Mouse (Mus musculus) forebrain, embryonic 14.5 days (tissue): ENCODE measurements around the gene Adgre5. TPM values are rescaled to one million over a fixed set of nuclear protein-coding genes. Genes with fewer than 3 reads are reported as not detected.

ENCODE experiments used
- ATAC-seq: fragments of 200-750 bp; cut with Nextera tagmentation; 2 replicates; pipeline ENCODE4 v1.8.0; 2017; ENCODE audit warnings: mild to moderate bottlenecking, moderate library complexity
- DNase-seq: peaks from one replicate; pipeline ENCODE4 v3.0.0-alpha.2; 2015; ENCODE audit warnings: low spot score
- H3K27ac ChIP-seq: fragments of 300-500 bp; sonication (generic); 2 replicates; pipeline ENCODE4 v1.5.1; 2014; ENCODE audit warnings: low read depth, mild to moderate bottlenecking, control low read depth, low read length, moderate library complexity
- H3K27me3 ChIP-seq: fragments of 300-500 bp; sonication (generic); replicated peaks from 2 replicates; pipeline ENCODE4 v1.6.1; 2014; ENCODE audit warnings: low read length, control low read depth, mixed read lengths; ENCODE audit not compliant: control insufficient read depth, insufficient read depth
- H3K36me3 ChIP-seq: fragments of 300-500 bp; sonication (generic); 2 replicates; pipeline ENCODE4 v1.6.1; 2014; ENCODE audit warnings: low read length, control low read depth; ENCODE audit not compliant: control insufficient read depth, insufficient read depth
- H3K4me1 ChIP-seq: fragments of 300-500 bp; sonication (generic); 2 replicates; pipeline ENCODE4 v1.6.1; 2014; ENCODE audit warnings: antibody characterized with exemption, low read length, control low read depth; ENCODE audit not compliant: control insufficient read depth, insufficient read depth
- H3K4me2 ChIP-seq: fragments of 300-500 bp; sonication (generic); 2 replicates; pipeline ENCODE4 v1.6.1; 2014; ENCODE audit warnings: mild to moderate bottlenecking, control low read depth, low read length
- H3K4me3 ChIP-seq: fragments of 300-500 bp; sonication (generic); 2 replicates; pipeline ENCODE4 v1.5.1; 2014; ENCODE audit warnings: low read depth, low read length, control low read depth
- H3K9ac ChIP-seq: fragments of 300-500 bp; sonication (generic); 2 replicates; pipeline ENCODE4 v1.6.1; 2014; ENCODE audit warnings: mild to moderate bottlenecking, low read length, control low read depth, moderate library complexity
- H3K9me3 ChIP-seq: fragments of 300-500 bp; sonication (generic); replicated peaks from 2 replicates; pipeline ENCODE4 v1.6.1; 2016; ENCODE audit warnings: low read length, control low read depth, mixed read lengths; ENCODE audit not compliant: control insufficient read depth
- WGBS: fragments of 180-500 bp; shearing (Covaris S2); extraction: QIAGEN DNeasy Blood & Tissue Kit; methylation state at CpG from one replicate; pipeline ENCODE4 v1.1.7; 2014; 5-methylcytosine and 5-hydroxymethylcytosine counted together
- polyA plus RNA-seq: library from polyadenylated mRNA; unstranded; fragments of >200 nt; fragmentation: Nextera tagmentation; extraction: Ambion mirVana; gene quantifications from 2 replicates; pipeline ENCODE4 v1.2.1, GENCODE M21; 2014

Gene Adgre5
- polyA plus RNA-seq, 1 experiment from 2014 or later = 9.3 TPM

DNA sequence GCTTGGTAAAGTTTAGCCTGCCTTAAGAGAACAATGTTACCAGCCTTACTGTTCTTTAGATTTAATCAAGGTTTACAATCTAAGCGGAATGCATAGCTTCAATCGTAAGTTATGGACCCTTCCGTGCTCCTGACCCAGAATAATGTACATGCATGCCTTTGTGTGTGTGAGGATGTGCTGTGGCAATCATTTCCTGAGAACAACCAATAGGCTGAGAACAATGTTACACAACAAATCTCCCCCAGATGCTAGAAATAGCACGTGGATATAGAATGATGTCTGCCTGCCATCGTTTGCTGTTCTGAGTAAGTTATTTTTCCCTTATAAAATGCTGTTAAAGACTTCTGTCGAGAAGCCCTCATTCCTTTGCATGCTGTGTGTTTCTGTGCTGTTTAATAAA, 8.2 kb downstream of the Adgre5 start:
- WGBS = 83% methylated on average over 6 of the region's 6 CpGs
- ATAC-seq = no peak
- Histone ChIP-seq H3K27ac (no peak overlapping the region), H3K27me3 (no peaks in the 10 kb centered on the region), H3K9ac (no peak overlapping the region), H3K9me3 (no peaks in the 10 kb centered on the region), H3K4me2 (no peak overlapping the region), H3K4me1 (no peaks in the 10 kb centered on the region), H3K36me3 (no peaks in the 10 kb centered on the region), H3K4me3 (no peak overlapping the region)
- no peak for DNase-seq

DNA sequence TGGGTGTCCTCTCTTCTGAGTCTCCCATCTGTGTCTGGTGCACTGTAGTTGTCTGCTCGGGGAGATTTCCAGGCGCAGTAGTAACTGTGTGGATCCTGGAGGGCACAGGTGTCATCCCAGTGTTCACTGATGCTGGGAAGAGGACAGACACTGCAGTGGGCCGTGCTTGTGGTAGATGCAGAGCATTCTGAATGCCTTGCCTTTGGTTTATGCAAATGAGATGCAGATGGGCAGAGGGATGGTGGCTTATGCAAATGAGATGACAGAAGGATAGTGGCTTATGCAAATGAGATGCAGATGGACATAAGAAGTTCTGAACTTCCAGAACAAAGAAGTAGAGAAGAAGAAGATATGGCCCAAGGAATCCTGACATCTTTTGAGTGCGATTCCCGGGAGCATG, 9.2 kb downstream of the Adgre5 start:
- Histone ChIP-seq H3K4me1 (no peaks in the 10 kb centered on the region), H3K27ac (no peak overlapping the region), H3K4me3 (no peak overlapping the region), H3K9ac (no peak overlapping the region), H3K36me3 (no peaks in the 10 kb centered on the region), H3K27me3 (no peaks in the 10 kb centered on the region), H3K9me3 (no peaks in the 10 kb centered on the region), H3K4me2 (no peak overlapping the region)
- WGBS = 62% methylated on average over 5 of the region's 5 CpGs
- no peak for ATAC-seq
- no peak for DNase-seq

DNA sequence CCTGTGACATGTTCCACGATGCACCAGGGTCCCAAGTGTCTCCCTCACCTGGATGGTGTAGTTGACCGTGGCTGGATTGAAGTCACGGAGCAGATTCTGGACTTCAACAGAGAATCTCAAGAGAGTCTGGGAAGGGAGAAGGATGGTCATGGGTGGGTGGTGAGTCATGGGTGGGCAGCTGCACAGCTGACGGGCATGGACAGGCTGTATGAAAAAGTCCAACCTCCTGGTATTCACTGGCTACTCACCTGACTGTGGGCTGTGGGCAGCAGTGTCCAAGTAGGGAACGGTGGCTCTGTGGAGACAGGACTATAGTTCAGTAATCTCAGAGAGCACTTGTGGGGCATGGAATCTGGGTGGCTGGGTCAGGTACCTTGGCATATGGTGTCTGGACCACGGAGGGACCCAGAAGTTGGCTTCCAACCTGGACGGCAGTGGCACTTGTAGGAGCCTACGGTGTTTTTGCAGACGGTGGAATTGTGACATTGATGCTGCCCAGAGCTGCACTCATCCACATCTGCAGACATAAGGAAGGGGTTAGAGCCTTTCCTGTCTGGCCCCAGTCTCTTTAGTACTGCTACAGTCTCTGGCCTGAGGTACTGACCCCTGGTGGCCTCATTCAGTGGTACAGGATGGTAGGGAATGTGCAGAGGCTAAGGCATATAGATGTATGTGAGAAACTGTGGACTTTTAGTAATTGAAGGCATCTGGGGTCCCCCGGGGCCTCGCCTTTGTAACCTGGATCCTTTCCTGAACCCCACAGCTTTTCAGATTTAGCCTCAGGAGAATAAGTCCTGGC, 11.9 kb downstream of the Adgre5 start:
- Histone ChIP-seq H3K27me3 (no peaks in the 10 kb centered on the region), H3K36me3 (peaks cover 20% of the 10 kb centered on the region)
- ATAC-seq = no peak

DNA sequence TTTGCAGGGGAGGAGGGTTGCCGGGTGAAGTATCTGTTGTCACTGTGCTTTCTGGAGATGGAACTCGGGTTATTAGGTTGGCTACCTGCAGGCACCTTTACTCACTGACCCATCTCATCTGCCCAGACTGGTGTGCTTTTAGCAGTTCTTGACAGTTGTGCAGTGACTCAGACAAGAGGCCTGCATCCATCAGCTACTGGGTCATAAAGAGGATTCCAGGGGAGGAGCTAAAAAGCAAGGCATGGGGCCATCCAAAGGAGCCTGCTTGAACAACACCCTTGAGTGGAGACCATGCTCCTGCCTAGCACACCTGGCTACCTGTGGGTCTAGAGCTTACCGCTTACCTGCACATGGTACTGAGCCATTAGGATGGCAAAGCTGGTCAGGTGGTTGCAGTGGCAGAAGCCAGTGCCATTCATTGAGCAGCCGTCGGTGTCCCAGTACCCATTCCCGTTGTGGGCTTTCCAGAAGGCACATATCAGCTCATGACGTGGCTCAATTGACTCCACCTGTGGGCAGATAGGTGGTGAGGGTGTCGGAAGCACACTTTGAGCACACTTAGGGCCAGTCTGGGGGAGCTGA, 15.5 kb downstream of the Adgre5 start:
- Histone ChIP-seq H3K9ac (no peak overlapping the region), H3K4me2 (no peak overlapping the region), H3K36me3 (peaks cover 56% of the 10 kb centered on the region), H3K4me1 (no peaks in the 10 kb centered on the region), H3K27ac (no peak overlapping the region), H3K27me3 (no peaks in the 10 kb centered on the region), H3K4me3 (no peak overlapping the region), H3K9me3 (no peaks in the 10 kb centered on the region)
- ATAC-seq (no peak), DNase-seq (no peak)
- WGBS = 95% methylated on average over 8 of the region's 8 CpGs

More for the DNA sequence above, 11.9 kb downstream of the Adgre5 start:
- DNase-seq = no peak
- Histone ChIP-seq H3K9me3 (no peaks in the 10 kb centered on the region), H3K27ac (no peak overlapping the region), H3K4me3 (no peak overlapping the region), H3K4me2 (no peak overlapping the region), H3K4me1 (no peaks in the 10 kb centered on the region), H3K9ac (no peak overlapping the region)
- WGBS = 82% methylated on average over 11 of the region's 11 CpGs

DNA sequence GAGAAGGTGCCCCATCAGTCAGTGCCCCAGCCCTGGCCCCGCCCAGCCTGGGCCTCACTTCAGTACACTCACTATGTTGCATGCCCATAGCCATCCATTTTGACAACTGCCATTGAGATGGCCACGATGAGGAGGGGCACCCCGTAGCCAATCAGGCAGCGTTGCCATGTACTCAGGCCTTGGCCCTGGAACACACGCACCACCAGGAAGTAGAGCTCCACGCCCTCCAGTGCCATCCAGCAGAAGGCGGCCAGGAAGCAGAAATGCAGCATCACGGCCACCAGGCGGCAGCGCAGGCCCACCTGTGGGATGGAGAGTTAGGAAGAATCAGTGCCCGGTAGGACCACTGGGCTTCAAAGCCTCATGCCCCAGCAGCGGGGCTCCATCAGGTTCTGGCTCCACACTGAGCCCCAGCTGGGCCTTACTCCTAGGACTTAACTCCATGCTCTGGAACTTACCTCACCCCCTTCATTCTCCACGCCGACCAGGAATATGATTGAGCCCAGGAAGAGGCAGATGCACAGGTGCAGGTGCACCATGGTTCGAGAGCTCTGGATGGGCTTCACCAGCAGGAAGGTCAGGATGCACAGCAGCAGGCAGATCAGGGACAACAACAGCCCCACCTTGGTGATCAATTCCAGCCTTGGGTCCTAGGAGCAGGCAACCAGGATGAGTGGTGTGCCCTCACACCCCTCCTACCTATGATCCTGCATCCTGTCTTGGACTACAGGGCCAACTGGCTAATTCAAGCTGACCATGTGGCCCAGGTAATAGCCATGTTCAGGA, 16.2 kb downstream of the Adgre5 start:
- DNase-seq (peak; percentile 67), ATAC-seq (peak; percentile 64)
- 36% methylated on average over 15 of the region's 15 CpGs for WGBS
- H3K27ac ChIP-seq = no peak overlapping the region
- H3K36me3 ChIP-seq = peaks cover 63% of the 10 kb centered on the region
- no peaks in the 10 kb centered on the region for H3K4me1 ChIP-seq
- no peaks in the 10 kb centered on the region for H3K9me3 ChIP-seq
- no peak overlapping the region for H3K4me3 ChIP-seq
- no peak overlapping the region for H3K9ac ChIP-seq
- H3K4me2 ChIP-seq = no peak overlapping the region
- H3K27me3 ChIP-seq = no peaks in the 10 kb centered on the region

DNA sequence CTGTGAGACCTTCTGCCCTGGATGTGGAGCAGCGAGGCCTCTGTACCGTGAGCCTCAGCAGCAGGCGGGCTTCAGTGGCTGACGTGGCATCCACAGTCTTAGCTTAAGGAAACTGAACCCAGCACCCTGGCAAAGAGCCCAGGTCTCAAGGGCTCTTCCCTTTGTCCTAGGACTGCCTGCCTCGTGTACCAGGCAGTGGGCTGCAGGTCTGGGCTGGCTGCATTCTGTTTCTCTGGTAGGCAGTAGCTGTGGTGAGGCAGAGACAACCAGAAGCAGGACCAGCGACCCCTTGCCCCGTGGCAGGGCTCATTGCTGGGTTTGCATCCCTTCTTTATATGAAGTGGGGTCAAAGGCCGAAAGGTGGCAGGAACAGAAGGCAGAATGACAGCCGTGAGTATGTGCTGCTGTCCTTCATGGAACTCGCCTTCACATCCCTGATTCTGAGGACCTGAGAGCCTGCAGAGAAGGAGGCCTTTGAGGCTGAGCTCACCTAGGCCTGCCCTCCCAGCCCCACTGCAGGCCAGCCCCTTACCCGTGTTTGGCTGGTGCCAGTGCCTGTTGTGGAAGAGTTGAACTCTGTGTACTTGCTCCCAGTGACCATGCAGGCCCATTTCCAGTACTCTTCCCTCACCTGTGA, 17.6 kb downstream of the Adgre5 start:
- no peak overlapping the region for H3K4me2 ChIP-seq
- H3K27me3 ChIP-seq = no peaks in the 10 kb centered on the region
- H3K9me3 ChIP-seq = no peaks in the 10 kb centered on the region
- WGBS = 83% methylated on average over 11 of the region's 11 CpGs
- H3K27ac ChIP-seq = no peak overlapping the region
- H3K9ac ChIP-seq = no peak overlapping the region
- no peak overlapping the region for H3K4me3 ChIP-seq
- no peaks in the 10 kb centered on the region for H3K4me1 ChIP-seq
- peaks cover 71% of the 10 kb centered on the region for H3K36me3 ChIP-seq
- DNase-seq = no peak
- no peak for ATAC-seq

DNA sequence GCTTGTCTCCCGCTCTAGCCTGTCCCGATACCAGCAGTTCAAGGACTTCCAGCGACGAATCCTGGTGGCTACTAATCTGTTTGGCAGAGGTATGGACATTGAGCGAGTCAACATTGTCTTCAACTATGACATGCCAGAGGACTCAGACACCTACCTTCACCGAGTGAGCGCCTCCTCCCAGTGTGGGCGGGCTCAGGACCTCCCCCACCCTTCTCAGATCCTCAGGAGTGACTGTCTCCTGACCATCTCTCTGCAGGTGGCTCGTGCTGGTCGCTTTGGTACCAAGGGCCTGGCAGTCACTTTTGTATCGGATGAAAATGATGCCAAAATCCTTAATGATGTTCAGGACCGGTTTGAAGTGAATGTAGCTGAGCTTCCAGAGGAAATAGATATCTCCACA, 18.5 kb downstream of the Adgre5 start:
- no peaks in the 10 kb centered on the region for H3K4me1 ChIP-seq

DNA sequence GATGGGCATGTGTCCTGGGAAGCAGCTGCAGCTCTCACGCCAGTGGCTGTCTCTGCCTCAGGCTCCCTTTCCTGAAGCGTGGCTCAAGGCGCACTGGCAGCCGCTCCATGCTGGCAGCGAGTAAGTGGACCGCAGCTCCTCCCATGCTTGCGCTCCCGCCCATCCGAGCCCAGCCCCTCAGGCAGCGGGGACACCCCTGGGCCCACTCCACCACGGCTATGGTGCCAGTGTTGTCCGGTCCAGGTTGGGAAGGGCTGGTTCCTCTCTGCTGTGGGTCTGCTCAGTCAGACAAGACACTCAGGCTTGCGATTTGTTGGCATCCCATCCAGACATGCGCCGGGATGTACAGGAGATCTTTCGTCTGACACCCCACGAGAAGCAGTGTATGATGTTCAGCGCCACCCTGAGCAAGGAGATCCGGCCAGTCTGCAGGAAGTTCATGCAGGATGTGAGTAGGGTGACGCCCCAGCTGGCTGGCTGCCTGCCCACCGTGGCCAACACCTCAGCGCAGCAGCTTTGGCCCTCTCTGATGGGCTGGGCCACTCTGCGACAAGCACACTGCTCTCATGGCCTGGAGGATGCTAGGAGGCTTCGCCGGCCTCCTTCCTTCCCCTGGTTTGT, 19.6 kb downstream of the Adgre5 start:
- H3K4me3 ChIP-seq = no peak overlapping the region
- WGBS = 90% methylated on average over 25 of the region's 25 CpGs
- no peak for ATAC-seq
- H3K4me1 ChIP-seq = peaks cover 4% of the 10 kb centered on the region
- peaks cover 71% of the 10 kb centered on the region for H3K36me3 ChIP-seq
- no peaks in the 10 kb centered on the region for H3K9me3 ChIP-seq
- H3K9ac ChIP-seq = no peak overlapping the region
- no peak for DNase-seq
- H3K4me2 ChIP-seq = no peak overlapping the region
- no peak overlapping the region for H3K27ac ChIP-seq
- H3K27me3 ChIP-seq = no peaks in the 10 kb centered on the region

More for the DNA sequence above, 18.5 kb downstream of the Adgre5 start:
- Histone ChIP-seq H3K9me3 (no peaks in the 10 kb centered on the region), H3K4me3 (no peak overlapping the region), H3K36me3 (peaks cover 71% of the 10 kb centered on the region), H3K9ac (no peak overlapping the region), H3K27ac (no peak overlapping the region), H3K4me2 (no peak overlapping the region), H3K27me3 (no peaks in the 10 kb centered on the region)
- ATAC-seq (no peak), DNase-seq (no peak)
- 92% methylated on average over 12 of the region's 12 CpGs for WGBS
